Mouse (Mus musculus) heart, embryonic 11.5 days (tissue): ENCODE measurements at regions not wholly inside any gene's neighbourhood (a gene's known extent, or its start where the extent isn't known, plus 50 kb on each side); places are given as distances from the start of the nearest gene placed in this dataset.

ENCODE experiments used
- ATAC-seq: fragments of 200-750 bp; cut with Nextera tagmentation; replicated peaks from 2 replicates; pipeline ENCODE4 v1.8.0; 2017; ENCODE audit warnings: moderate library complexity; ENCODE audit not compliant: insufficient number of reproducible peaks, low FRiP score, low TSS enrichment
- H3K27ac ChIP-seq: fragments of 300-500 bp; sonication (generic); 2 replicates; pipeline ENCODE4 v1.5.1; 2014; ENCODE audit warnings: mild to moderate bottlenecking, low read depth, low read length
- H3K27me3 ChIP-seq: fragments of 300-500 bp; sonication (generic); 2 replicates; pipeline ENCODE4 v1.6.1; 2014; ENCODE audit warnings: mild to moderate bottlenecking, low read length, mixed read lengths; ENCODE audit not compliant: control insufficient read depth, insufficient read depth
- H3K36me3 ChIP-seq: fragments of 300-500 bp; sonication (generic); 2 replicates; pipeline ENCODE4 v1.6.1; 2014; ENCODE audit warnings: mild to moderate bottlenecking, low read length, moderate library complexity, mixed read lengths; ENCODE audit not compliant: control insufficient read depth, insufficient read depth
- H3K4me1 ChIP-seq: fragments of 300-500 bp; sonication (generic); 2 replicates; pipeline ENCODE4 v1.6.1; 2014; ENCODE audit warnings: low read length; ENCODE audit not compliant: control insufficient read depth, insufficient read depth
- H3K4me2 ChIP-seq: fragments of 300-500 bp; sonication (generic); 2 replicates; pipeline ENCODE4 v1.6.1; 2014; ENCODE audit warnings: mild to moderate bottlenecking, moderate library complexity
- H3K4me3 ChIP-seq: fragments of 300-500 bp; sonication (generic); 2 replicates; pipeline ENCODE4 v1.5.1; 2014; ENCODE audit warnings: low read depth, low read length
- H3K9ac ChIP-seq: fragments of 300-500 bp; sonication (generic); 2 replicates; pipeline ENCODE4 v1.6.1; 2014; ENCODE audit warnings: mild to moderate bottlenecking, low read depth, low read length, moderate library complexity
- H3K9me3 ChIP-seq: fragments of 300-500 bp; sonication (generic); replicated peaks from 2 replicates; pipeline ENCODE4 v1.6.1; 2016; ENCODE audit warnings: low read length; ENCODE audit not compliant: control insufficient read depth
- WGBS: fragments of 180-500 bp; shearing (Covaris S2); extraction: QIAGEN DNeasy Blood & Tissue Kit; methylation state at CpG from one replicate; pipeline ENCODE4 v1.1.7; 2014; ENCODE audit not compliant: insufficient replicate concordance; 5-methylcytosine and 5-hydroxymethylcytosine counted together

DNA sequence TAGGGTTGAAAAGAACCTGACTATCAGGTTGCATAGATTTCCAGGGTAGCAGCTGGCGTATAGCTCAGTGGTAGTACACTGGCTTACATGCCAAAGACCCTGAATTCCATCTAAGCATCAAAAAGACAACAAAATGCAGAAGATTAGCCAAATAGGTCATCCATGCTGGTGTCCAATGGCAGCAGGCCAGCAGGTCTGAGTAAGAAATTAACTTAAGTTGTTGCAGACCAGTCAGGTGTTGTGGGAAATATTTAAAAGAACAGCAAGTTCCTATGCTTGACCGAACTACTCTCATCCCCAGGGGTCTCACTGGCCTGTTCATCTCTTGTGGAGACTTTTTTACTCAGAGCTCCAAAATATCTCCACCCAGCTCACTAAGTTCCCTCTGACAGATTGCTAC lies 602.7 kb upstream of the Intu start:
- Histone ChIP-seq H3K4me1 (no peaks in the 10 kb centered on the region), H3K4me3 (no peak overlapping the region)
- WGBS, result 88% methylated on average over 2 of the region's 2 CpGs

DNA sequence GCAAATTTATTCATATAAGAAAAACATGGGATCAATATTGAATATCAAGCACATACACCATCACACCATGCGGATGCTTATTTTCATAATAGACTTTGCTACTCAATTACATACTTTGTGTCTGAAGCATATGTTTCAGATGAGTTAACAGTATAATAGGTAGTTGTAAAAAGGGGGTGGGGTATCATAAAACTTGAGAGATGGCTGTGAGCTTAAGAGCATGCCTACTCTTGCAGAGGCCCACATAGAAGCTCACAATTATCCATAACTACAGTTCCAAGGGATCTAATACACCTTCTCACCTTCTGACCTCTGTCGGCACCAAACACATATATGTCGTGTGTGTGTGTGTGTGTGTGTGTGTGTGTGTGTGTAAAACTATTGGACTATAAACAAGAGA lies 597.7 kb upstream of the Intu start:
- ATAC-seq, result no peak
- WGBS, result 89% methylated on average over 3 of the region's 3 CpGs
- no peaks in the 10 kb centered on the region for H3K9me3 ChIP-seq
- no peaks in the 10 kb centered on the region for H3K27me3 ChIP-seq
- no peak overlapping the region for H3K4me2 ChIP-seq
- H3K27ac ChIP-seq, result no peak overlapping the region
- H3K9ac ChIP-seq, result no peak overlapping the region
- no peak overlapping the region for H3K4me3 ChIP-seq
- no peaks in the 10 kb centered on the region for H3K36me3 ChIP-seq
- no peaks in the 10 kb centered on the region for H3K4me1 ChIP-seq

More for the DNA sequence above, 602.7 kb upstream of the Intu start:
- Histone ChIP-seq H3K9me3 (no peaks in the 10 kb centered on the region), H3K27me3 (no peaks in the 10 kb centered on the region), H3K9ac (no peak overlapping the region), H3K27ac (no peak overlapping the region), H3K4me2 (no peak overlapping the region), H3K36me3 (no peaks in the 10 kb centered on the region)
- ATAC-seq, result no peak

- no peaks in the 10 kb centered on the region for H3K36me3 ChIP-seq
- H3K27ac ChIP-seq, result no peak overlapping the region
- 88% methylated on average over 3 of the region's 3 CpGs for WGBS
- no peak overlapping the region for H3K4me3 ChIP-seq
- no peaks in the 10 kb centered on the region for H3K9me3 ChIP-seq
- no peak overlapping the region for H3K4me2 ChIP-seq
- ATAC-seq, result no peak
- no peaks in the 10 kb centered on the region for H3K27me3 ChIP-seq
- no peaks in the 10 kb centered on the region for H3K4me1 ChIP-seq
- no peak overlapping the region for H3K9ac ChIP-seq
Observed at GRCm38 (mm10) chr3:39937719-39938278, 593.3 kb upstream of the Intu start.

- no peaks in the 10 kb centered on the region for H3K36me3 ChIP-seq
- WGBS, result 80% methylated on average over 3 of the region's 3 CpGs
- no peak overlapping the region for H3K4me2 ChIP-seq
- no peaks in the 10 kb centered on the region for H3K27me3 ChIP-seq
- H3K4me3 ChIP-seq, result no peak overlapping the region
- H3K27ac ChIP-seq, result no peak overlapping the region
- ATAC-seq, result no peak
- no peaks in the 10 kb centered on the region for H3K4me1 ChIP-seq
- H3K9me3 ChIP-seq, result no peaks in the 10 kb centered on the region
- no peak overlapping the region for H3K9ac ChIP-seq
Observed at GRCm38 (mm10) chr3:39944581-39944980, 586.5 kb upstream of the Intu start.

DNA sequence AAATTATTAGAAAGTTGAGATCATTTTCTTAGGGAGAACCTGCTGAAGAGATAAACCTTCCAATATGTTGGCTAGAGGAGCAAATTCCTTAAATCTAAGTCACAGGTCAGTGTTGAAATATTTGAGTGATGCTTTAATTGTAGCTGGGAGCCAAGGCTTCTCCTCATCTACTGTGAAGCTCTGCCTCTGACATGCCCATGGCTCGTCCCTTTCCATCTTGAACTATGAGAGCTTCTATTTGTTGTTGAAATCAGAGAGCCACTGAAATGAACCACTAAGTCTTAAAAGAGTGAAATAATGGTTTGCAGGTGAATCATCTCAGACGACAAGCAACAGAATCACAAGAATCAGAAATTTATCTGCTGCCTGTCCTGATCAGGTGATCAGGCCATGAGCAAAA lies 579.0 kb upstream of the Intu start:
- Histone ChIP-seq H3K4me1 (no peaks in the 10 kb centered on the region), H3K36me3 (no peaks in the 10 kb centered on the region), H3K9ac (no peak overlapping the region), H3K9me3 (no peaks in the 10 kb centered on the region), H3K4me3 (no peak overlapping the region), H3K4me2 (no peak overlapping the region), H3K27me3 (no peaks in the 10 kb centered on the region), H3K27ac (no peak overlapping the region)
- 66% methylated on average over 2 of the region's 2 CpGs for WGBS
- no peak for ATAC-seq

DNA sequence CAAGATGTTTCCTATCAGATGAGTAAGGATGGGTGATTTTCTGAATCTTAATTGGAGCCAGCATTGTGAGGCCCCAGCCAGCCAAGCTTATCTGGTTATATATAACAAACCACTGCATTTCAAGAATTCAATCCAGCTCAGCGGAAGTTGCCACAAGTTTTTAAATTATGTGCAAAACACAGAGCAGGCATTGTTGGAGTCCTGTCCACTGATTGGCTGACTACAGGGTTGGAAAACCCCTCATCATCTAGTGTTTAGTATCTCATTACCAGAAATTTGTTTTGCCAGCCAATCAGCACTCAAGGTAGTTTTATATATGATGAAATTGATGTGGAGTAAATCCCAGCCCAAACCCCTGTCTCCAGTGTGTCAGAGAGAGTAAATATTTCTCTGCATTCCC lies 578.5 kb upstream of the Intu start:
- 83% methylated on average over 1 of the region's 1 CpGs for WGBS
- Histone ChIP-seq H3K9ac (no peak overlapping the region), H3K9me3 (no peaks in the 10 kb centered on the region), H3K36me3 (no peaks in the 10 kb centered on the region), H3K4me1 (no peaks in the 10 kb centered on the region), H3K4me2 (no peak overlapping the region), H3K27ac (no peak overlapping the region), H3K27me3 (no peaks in the 10 kb centered on the region), H3K4me3 (no peak overlapping the region)
- ATAC-seq, result no peak

- no peaks in the 10 kb centered on the region for H3K4me1 ChIP-seq
- no peak overlapping the region for H3K4me2 ChIP-seq
- no peak overlapping the region for H3K27ac ChIP-seq
- no peaks in the 10 kb centered on the region for H3K9me3 ChIP-seq
- no peak for ATAC-seq
- H3K27me3 ChIP-seq, result no peaks in the 10 kb centered on the region
- no peak overlapping the region for H3K4me3 ChIP-seq
- WGBS, result 58% methylated on average over 7 of the region's 7 CpGs
- no peaks in the 10 kb centered on the region for H3K36me3 ChIP-seq
- no peak overlapping the region for H3K9ac ChIP-seq
Observed at GRCm38 (mm10) chr3:39961836-39962640, 569.0 kb upstream of the Intu start.

DNA sequence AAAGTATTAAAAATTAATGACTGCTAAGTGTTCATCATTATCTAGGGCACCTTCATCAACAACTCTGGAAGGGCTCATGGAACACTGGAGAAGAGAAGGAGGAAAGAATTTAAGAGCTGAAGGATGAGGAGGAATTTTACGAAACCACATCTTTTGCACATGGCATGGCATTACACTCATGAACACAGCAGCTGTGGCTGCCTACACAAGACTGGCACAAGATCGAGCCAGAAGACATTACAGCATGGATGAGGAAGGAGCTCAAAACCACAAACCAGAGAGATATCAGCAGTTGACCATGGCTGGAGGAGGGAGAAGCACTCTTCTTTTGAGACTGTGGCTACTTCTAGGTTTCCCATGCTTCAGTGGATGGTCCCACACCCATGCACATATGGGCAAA lies 565.7 kb upstream of the Intu start:
- no peaks in the 10 kb centered on the region for H3K36me3 ChIP-seq
- ATAC-seq, result no peak
- WGBS, result 78% methylated on average over 2 of the region's 2 CpGs
- H3K27ac ChIP-seq, result no peak overlapping the region
- no peak overlapping the region for H3K4me3 ChIP-seq
- H3K4me1 ChIP-seq, result no peaks in the 10 kb centered on the region
- H3K27me3 ChIP-seq, result no peaks in the 10 kb centered on the region
- no peak overlapping the region for H3K4me2 ChIP-seq
- H3K9me3 ChIP-seq, result no peaks in the 10 kb centered on the region
- no peak overlapping the region for H3K9ac ChIP-seq

- Histone ChIP-seq H3K9ac (no peak overlapping the region), H3K36me3 (no peaks in the 10 kb centered on the region), H3K27me3 (no peaks in the 10 kb centered on the region), H3K27ac (no peak overlapping the region), H3K4me3 (no peak overlapping the region), H3K4me1 (no peaks in the 10 kb centered on the region), H3K9me3 (no peaks in the 10 kb centered on the region), H3K4me2 (no peak overlapping the region)
- no peak for ATAC-seq
- WGBS, result 84% methylated on average over 2 of the region's 2 CpGs
Observed at GRCm38 (mm10) chr3:39966390-39966789, 564.7 kb upstream of the Intu start.
